Mouse (Mus musculus) midbrain, embryonic 16.5 days (tissue): ENCODE data around the gene Apol7a. TPM values are rescaled to one million over a fixed set of nuclear protein-coding genes. Genes with fewer than 3 reads are reported as not detected.

Experiments
- ATAC-seq: fragments of 200-750 bp; cut with Nextera tagmentation; 2 replicates; pipeline ENCODE4 v1.8.0; 2017; ENCODE audit warnings: moderate TSS enrichment
- H3K27ac ChIP-seq: fragments of 300-500 bp; sonication (generic); 2 replicates; pipeline ENCODE4 v1.5.1; 2014; ENCODE audit warnings: mild to moderate bottlenecking, low read length, mixed read lengths
- H3K27me3 ChIP-seq: fragments of 300-500 bp; sonication (generic); 2 replicates; pipeline ENCODE4 v1.6.1; 2014; ENCODE audit warnings: low read depth, low read length, mixed read lengths; ENCODE audit not compliant: control insufficient read depth, insufficient read depth
- H3K36me3 ChIP-seq: fragments of 300-500 bp; sonication (generic); 2 replicates; pipeline ENCODE4 v1.6.1; 2014; ENCODE audit warnings: mild to moderate bottlenecking, low read length, moderate library complexity, mixed read lengths; ENCODE audit not compliant: control insufficient read depth, insufficient read depth
- H3K4me1 ChIP-seq: fragments of 300-500 bp; sonication (generic); 2 replicates; pipeline ENCODE4 v1.6.1; 2014; ENCODE audit warnings: mild to moderate bottlenecking, low read length, mixed read lengths; ENCODE audit not compliant: control insufficient read depth, insufficient read depth
- H3K4me2 ChIP-seq: fragments of 300-500 bp; sonication (generic); 2 replicates; pipeline ENCODE4 v1.6.1; 2014; ENCODE audit warnings: mild to moderate bottlenecking, low read length, mixed read lengths
- H3K4me3 ChIP-seq: fragments of 300-500 bp; sonication (generic); 2 replicates; pipeline ENCODE4 v1.5.1; 2014; ENCODE audit warnings: low read depth, mild to moderate bottlenecking, low read length, moderate library complexity, mixed read lengths
- H3K9ac ChIP-seq: fragments of 300-500 bp; sonication (generic); 2 replicates; pipeline ENCODE4 v1.6.1; 2014; ENCODE audit warnings: low read depth, low read length, mixed read lengths
- H3K9me3 ChIP-seq: fragments of 300-500 bp; sonication (generic); replicated peaks from 2 replicates; pipeline ENCODE4 v1.6.1; 2014; ENCODE audit warnings: mild to moderate bottlenecking, low read length, mixed read lengths; ENCODE audit not compliant: control insufficient read depth, poor library complexity, severe bottlenecking
- WGBS: fragments of 180-500 bp; shearing (Covaris S2); extraction: QIAGEN DNeasy Blood & Tissue Kit; methylation state at CpG from one replicate; pipeline ENCODE4 v1.1.7; 2014; 5-methylcytosine and 5-hydroxymethylcytosine counted together
- polyA plus RNA-seq: library from polyadenylated mRNA; unstranded; fragments of >200 nt; fragmentation: Nextera tagmentation; extraction: Ambion mirVana; gene quantifications from 2 replicates; pipeline ENCODE4 v1.2.1, GENCODE M21; 2015

Gene Apol7a
- polyA plus RNA-seq, 1 experiment from 2014 or later: not detected

- H3K4me3 ChIP-seq: no peak overlapping the region
- no peaks in the 10 kb centered on the region for H3K36me3 ChIP-seq
- no peaks in the 10 kb centered on the region for H3K9me3 ChIP-seq
- 0 out of 2 replicates have a peak overlapping the region, but pooled peaks have one; percentile 20 for H3K9ac ChIP-seq
- peak overlapping the region; percentile 58; the same call in 1 of the 2 replicates for H3K27ac ChIP-seq
- H3K4me1 ChIP-seq: peaks cover 4% of the 10 kb centered on the region; the same call in 1 of the 2 replicates
- peak; percentile 3; the same call in 1 of the 2 replicates for ATAC-seq
- WGBS: 45% methylated on average over 17 of the region's 17 CpGs
- no peaks in the 10 kb centered on the region for H3K27me3 ChIP-seq
- H3K4me2 ChIP-seq: no peak overlapping the region
Observed at GRCm38 (mm10) chr15:77344127-77345125, 54.5 kb downstream of the Apol7a start.

DNA sequence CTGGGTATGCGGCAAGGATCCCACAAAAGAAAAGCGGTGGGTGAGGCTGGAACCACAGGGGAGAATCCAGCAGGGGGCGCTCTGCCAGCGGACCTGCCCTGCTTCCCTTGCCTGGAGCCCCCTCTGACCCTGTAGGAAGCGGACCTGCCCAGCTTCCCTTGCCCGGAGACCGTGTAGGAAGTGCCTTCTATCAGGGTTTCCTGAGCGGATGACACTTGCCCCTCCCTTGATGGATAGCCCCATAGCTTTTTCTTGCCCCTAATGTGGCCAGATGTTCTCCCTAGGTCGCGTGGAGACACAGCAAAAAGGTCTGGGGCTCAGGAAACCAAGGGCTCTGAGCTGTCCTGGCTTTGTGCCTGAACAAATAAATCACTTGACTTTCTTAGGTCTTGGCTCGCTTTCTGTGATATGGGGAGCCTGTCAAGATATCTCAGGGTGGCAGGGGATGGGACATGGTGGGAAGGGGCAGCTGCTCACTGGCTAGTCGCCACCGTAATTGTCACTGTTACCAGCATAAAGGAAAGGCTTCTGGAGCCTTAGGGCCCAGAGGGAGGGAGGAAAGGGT, 55.3 kb downstream of the Apol7a start:
- WGBS: 13% methylated on average over 13 of the region's 13 CpGs
- no peaks in the 10 kb centered on the region for H3K27me3 ChIP-seq

DNA sequence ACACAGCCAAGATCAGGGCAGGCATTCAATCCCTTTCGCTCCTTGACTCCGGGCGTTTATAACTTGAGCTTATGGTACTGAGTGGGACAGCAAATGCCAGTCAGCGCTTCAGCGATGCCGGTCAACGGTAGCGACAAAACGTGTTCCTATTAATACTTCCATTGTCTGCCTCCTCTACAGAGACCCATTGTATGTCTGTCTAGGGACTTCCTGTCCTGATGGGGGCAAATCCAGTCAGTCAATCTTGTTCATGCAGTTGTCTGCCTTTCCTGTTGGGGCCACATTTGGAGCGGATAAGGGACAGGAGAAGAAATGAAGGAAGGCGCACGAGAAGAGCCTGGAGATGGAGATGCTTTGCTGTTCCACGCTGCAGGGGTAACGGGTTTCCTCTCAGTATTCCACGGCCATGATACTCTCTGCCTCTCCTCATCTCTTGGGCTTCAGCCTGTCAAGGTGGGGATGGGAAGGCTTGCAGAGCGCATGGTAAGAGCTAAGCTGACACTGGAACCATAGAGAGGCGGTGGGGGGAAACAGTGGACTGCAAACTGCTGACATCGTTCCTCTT, 55.9 kb downstream of the Apol7a start:
- no peaks in the 10 kb centered on the region for H3K9me3 ChIP-seq

More for the DNA sequence above, 55.3 kb downstream of the Apol7a start:
- H3K4me3 ChIP-seq: 0 out of 2 replicates have a peak overlapping the region, but pooled peaks have one; percentile 11
- peak overlapping the region; percentile 49 for H3K4me2 ChIP-seq
- peak overlapping the region; percentile 44; the same call in 1 of the 2 replicates for H3K9ac ChIP-seq
- peak overlapping the region; percentile 58; the same call in 1 of the 2 replicates for H3K27ac ChIP-seq
- peak; percentile 66; the same call in 1 of the 2 replicates for ATAC-seq
- no peaks in the 10 kb centered on the region for H3K36me3 ChIP-seq
- no peaks in the 10 kb centered on the region for H3K9me3 ChIP-seq
- peaks cover 4% of the 10 kb centered on the region; the same call in 1 of the 2 replicates for H3K4me1 ChIP-seq

GRCm38 (mm10) chr15:77342005-77342404, 56.9 kb downstream of the Apol7a start:
- Histone ChIP-seq H3K9me3 (no peaks in the 10 kb centered on the region), H3K4me1 (peaks cover 4% of the 10 kb centered on the region; the same call in 1 of the 2 replicates), H3K27ac (no peak overlapping the region), H3K4me3 (no peak overlapping the region), H3K4me2 (no peak overlapping the region), H3K9ac (no peak overlapping the region), H3K27me3 (no peaks in the 10 kb centered on the region), H3K36me3 (no peaks in the 10 kb centered on the region)
- WGBS: 96% methylated on average over 6 of the region's 6 CpGs
- no peak for ATAC-seq

More for the DNA sequence above, 55.9 kb downstream of the Apol7a start:
- no peaks in the 10 kb centered on the region for H3K36me3 ChIP-seq
- no peak overlapping the region for H3K27ac ChIP-seq
- H3K4me2 ChIP-seq: peak overlapping the region; percentile 49
- peaks cover 4% of the 10 kb centered on the region; the same call in 1 of the 2 replicates for H3K4me1 ChIP-seq
- no peaks in the 10 kb centered on the region for H3K27me3 ChIP-seq
- 22% methylated on average over 18 of the region's 18 CpGs for WGBS
- 0 out of 2 replicates have a peak overlapping the region, but pooled peaks have one; percentile 11 for H3K4me3 ChIP-seq
- H3K9ac ChIP-seq: peak overlapping the region; percentile 44; the same call in 1 of the 2 replicates
- ATAC-seq: peak; percentile 40; the same call in 1 of the 2 replicates

- Histone ChIP-seq H3K4me2 (no peak overlapping the region), H3K36me3 (no peaks in the 10 kb centered on the region), H3K27ac (no peak overlapping the region), H3K4me1 (peaks cover 8% of the 10 kb centered on the region; the same call in 1 of the 2 replicates), H3K27me3 (no peaks in the 10 kb centered on the region), H3K9me3 (no peaks in the 10 kb centered on the region), H3K4me3 (no peak overlapping the region), H3K9ac (no peak overlapping the region)
- ATAC-seq: no peak
Observed at GRCm38 (mm10) chr15:77340581-77340980, 58.3 kb downstream of the Apol7a start.

DNA sequence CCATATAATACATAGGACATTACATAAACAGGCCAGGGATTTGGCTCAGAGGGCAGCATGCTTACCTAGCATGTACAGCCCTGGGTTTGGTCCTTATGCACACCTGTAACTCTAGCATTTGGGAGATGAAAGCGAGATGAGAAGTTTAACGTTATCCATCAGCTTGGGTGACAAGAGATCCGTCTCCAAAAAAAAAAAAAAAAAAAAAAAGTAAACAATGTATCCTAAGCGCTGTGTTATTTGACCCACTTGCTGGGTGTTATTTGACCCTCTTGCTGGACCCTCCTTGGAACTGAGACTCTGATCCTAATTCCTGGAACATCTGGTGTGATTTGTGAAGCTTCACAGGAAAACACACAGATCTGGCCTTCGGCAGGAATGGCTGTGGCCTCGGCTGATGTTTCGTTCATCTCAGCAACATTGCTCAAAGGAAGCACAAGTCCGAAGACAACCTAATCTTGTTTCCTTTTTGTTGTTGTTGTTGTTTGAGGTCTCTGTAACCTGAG, 59.9 kb downstream of the Apol7a start:
- ATAC-seq: no peak
- Histone ChIP-seq H3K27me3 (no peaks in the 10 kb centered on the region), H3K27ac (no peak overlapping the region), H3K4me2 (no peak overlapping the region), H3K36me3 (no peaks in the 10 kb centered on the region), H3K9me3 (no peaks in the 10 kb centered on the region), H3K4me1 (peaks cover 8% of the 10 kb centered on the region; the same call in 1 of the 2 replicates), H3K9ac (no peak overlapping the region), H3K4me3 (no peak overlapping the region)
- 88% methylated on average over 8 of the region's 8 CpGs for WGBS

DNA sequence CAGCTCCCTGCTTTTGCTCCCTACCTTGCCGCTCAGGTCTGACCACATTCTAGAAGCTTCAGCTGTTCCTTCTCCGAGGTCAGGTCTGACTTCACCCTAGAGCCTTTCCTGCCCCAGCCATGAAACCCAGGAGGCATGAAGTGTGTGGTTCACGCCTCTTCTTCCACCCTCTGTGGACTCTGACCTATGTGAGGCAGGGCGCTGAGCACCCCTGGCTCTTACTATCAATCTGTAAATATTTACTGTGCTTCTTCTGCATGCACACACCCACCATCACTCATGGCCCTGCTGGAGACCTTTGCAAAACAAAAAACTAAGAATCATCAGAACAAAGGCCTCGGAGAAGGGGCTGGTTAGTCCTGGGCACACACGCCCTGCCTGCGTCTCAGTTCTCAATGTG, 60.5 kb downstream of the Apol7a start:
- H3K36me3 ChIP-seq: no peaks in the 10 kb centered on the region
- no peaks in the 10 kb centered on the region for H3K9me3 ChIP-seq
- no peak for ATAC-seq
- no peak overlapping the region for H3K4me2 ChIP-seq
- H3K9ac ChIP-seq: no peak overlapping the region
- WGBS: 84% methylated on average over 7 of the region's 7 CpGs
- no peaks in the 10 kb centered on the region for H3K27me3 ChIP-seq
- H3K4me3 ChIP-seq: no peak overlapping the region
- H3K4me1 ChIP-seq: peaks cover 8% of the 10 kb centered on the region; the same call in 1 of the 2 replicates
- no peak overlapping the region for H3K27ac ChIP-seq
